Mouse (Mus musculus): ENCODE measurements around the gene Arhgap17.

GRCm38 (mm10) chr7:123361229-123361980, 8.3 kb downstream of the Arhgap17 start:
- TF ChIP-seq GATA1 (IDR thresholded peaks at IDR 0.05; ENCODE audit: borderline replicate concordance, low read length) (no peak), FLI1 (IDR thresholded peaks at IDR 0.05; ENCODE audit: low read length) (no peak)

Data from megakaryocyte, embryonic 14.5 days (primary cell).